Mouse (Mus musculus): ENCODE measurements around the gene Tmem191c.
"Not testable (repeated sequence)": the region's sequence is repeated elsewhere in the genome, so short reads cannot be mapped to it uniquely, and the experiment has no call there.

Gene Tmem191c

GRCm38 (mm10) chr16:17275721-17276120 is at the start of gene Tmem191c:
TSS of gene Tmem191c (plus strand) at chr16:17276077.
- no peak for DNase-seq (ENCODE audit: low spot score in 2 of 2)

- no peak for DNase-seq (ENCODE audit: low spot score in 2 of 2)
These were observed 49.4 kb upstream of the Tmem191c start for GRCm38 (mm10) chr16:17226496-17226895.

- DNase-seq (ENCODE audit: low spot score in 2 of 2) = not testable (repeated sequence)
These were observed 44.4 kb upstream of the Tmem191c start for GRCm38 (mm10) chr16:17231523-17231922.

- peak; percentile 94 for DNase-seq (ENCODE audit: low spot score in 2 of 2)
These were observed 42.8 kb upstream of the Tmem191c start, which contains the start of gene Hic2 for GRCm38 (mm10) chr16:17232794-17233701. TSS of gene Hic2 (plus strand) at chr16:17233572.

GRCm38 (mm10) chr16:17233702-17234498 is 42.0 kb upstream of the Tmem191c start:
- peak; percentile 59 to 64 for DNase-seq (ENCODE audit: low spot score in 2 of 2)

- peak; percentile 65 to 71 for DNase-seq (ENCODE audit: low spot score in 2 of 2)
These were observed 41.4 kb upstream of the Tmem191c start for GRCm38 (mm10) chr16:17234499-17234895.

- peak in 1 of 2 experiments; percentile 42 for DNase-seq (ENCODE audit: low spot score in 2 of 2)
These were observed 40.8 kb upstream of the Tmem191c start for GRCm38 (mm10) chr16:17234916-17235665.

- no peak for DNase-seq (ENCODE audit: low spot score in 2 of 2)
These were observed 38.2 kb upstream of the Tmem191c start for GRCm38 (mm10) chr16:17237634-17238033.

GRCm38 (mm10) chr16:17239409-17239808 is 36.5 kb upstream of the Tmem191c start:
- no peak for DNase-seq (ENCODE audit: low spot score in 2 of 2)

- DNase-seq (ENCODE audit: low spot score in 2 of 2) = no peak
These were observed 32.1 kb upstream of the Tmem191c start for GRCm38 (mm10) chr16:17243731-17244130.

- no peak for DNase-seq (ENCODE audit: low spot score in 2 of 2)
These were observed 30.9 kb upstream of the Tmem191c start for GRCm38 (mm10) chr16:17244996-17245395.

- DNase-seq (ENCODE audit: low spot score in 2 of 2) = no peak
These were observed 28.1 kb upstream of the Tmem191c start for GRCm38 (mm10) chr16:17247727-17248126.

GRCm38 (mm10) chr16:17249135-17249534 is 26.7 kb upstream of the Tmem191c start:
- DNase-seq (ENCODE audit: low spot score in 2 of 2) = no peak

- peak; percentile 50 to 66 for DNase-seq (ENCODE audit: low spot score in 2 of 2)
These were observed 24.3 kb upstream of the Tmem191c start for GRCm38 (mm10) chr16:17251539-17251938.

- no peak for DNase-seq (ENCODE audit: low spot score in 2 of 2)
These were observed 23.7 kb upstream of the Tmem191c start for GRCm38 (mm10) chr16:17252086-17252726.

- DNase-seq (ENCODE audit: low spot score in 2 of 2) = no peak
These were observed 23.0 kb upstream of the Tmem191c start for GRCm38 (mm10) chr16:17252841-17253240.

- no peak for DNase-seq (ENCODE audit: low spot score in 2 of 2)
These were observed 21.8 kb upstream of the Tmem191c start for GRCm38 (mm10) chr16:17254005-17254597.

- DNase-seq (ENCODE audit: low spot score in 2 of 2) = no peak
These were observed 20.6 kb upstream of the Tmem191c start for GRCm38 (mm10) chr16:17255270-17255669.

- peak; percentile 72 for DNase-seq (ENCODE audit: low spot score in 2 of 2)
These were observed 18.5 kb upstream of the Tmem191c start for GRCm38 (mm10) chr16:17257359-17257821.

GRCm38 (mm10) chr16:17258917-17259316 is 17.0 kb upstream of the Tmem191c start:
- no peak for DNase-seq (ENCODE audit: low spot score in 2 of 2)

- DNase-seq (ENCODE audit: low spot score in 2 of 2) = no peak
These were observed 14.5 kb upstream of the Tmem191c start for GRCm38 (mm10) chr16:17261341-17261740.

Measured in right cerebral cortex, postnatal 10 days (tissue).